Mouse (Mus musculus): ENCODE data around the gene Gm29289. TPM values are rescaled to one million over a fixed set of nuclear protein-coding genes. Genes with fewer than 3 reads are reported as not detected.
"Not testable (repeated sequence)": the region's sequence is repeated elsewhere in the genome, so short reads cannot be mapped to it uniquely, and the experiment has no call there.

Gene Gm29289
- not detected in 2 replicates for total RNA-seq (2015; ENCODE audit: low replicate concordance)
- not detected in 2 replicates for total RNA-seq (2017; ENCODE audit: low replicate concordance)

GRCm38 (mm10) chrY:2932282-2932681, at the start of gene Gm29289:
Gm29289 (plus strand) TSS chrY:2932582.
- not testable (repeated sequence) for ATAC-seq (replicated peaks; ENCODE audit: low FRiP score, poor library complexity, severe bottlenecking)

DNA sequence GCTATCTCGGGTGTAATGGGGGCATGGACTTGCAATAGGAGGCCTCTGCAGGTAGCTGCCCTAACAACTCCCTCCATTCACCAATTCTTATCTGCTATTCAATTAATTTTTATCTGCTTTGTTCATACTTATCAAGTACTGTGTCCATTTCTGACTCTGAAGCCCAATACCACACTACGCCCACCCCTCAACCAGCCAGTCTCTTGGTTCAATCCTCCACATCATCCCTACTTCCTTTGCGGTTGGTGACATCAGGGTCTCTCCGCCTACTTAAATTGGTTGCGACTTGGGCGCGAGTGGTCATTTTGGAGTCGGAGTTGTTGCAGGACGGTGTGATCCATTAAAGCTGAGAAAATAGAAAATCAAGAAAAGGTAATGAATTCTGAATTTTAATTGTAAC, 31.7 kb upstream of the Gm29289 start, which contains the start of gene Gm10352:
Gm10352 (plus strand) TSS at position 301 of the 400 bp plus-strand sequence.
- ATAC-seq (replicated peaks; ENCODE audit: low FRiP score, poor library complexity, severe bottlenecking), result not testable (repeated sequence)

Other genes with a start within 250 kb of the Gm29289 start
- gene H2al2b, start 211.9 kb upstream of the Gm29289 start, total RNA-seq (2015; ENCODE audit: low replicate concordance), result not detected in 2 replicates
- not detected in 2 replicates for gene H2al2b, start 211.9 kb upstream of the Gm29289 start, total RNA-seq (2017; ENCODE audit: low replicate concordance)
- not detected in 2 replicates for gene Gm4064, start 136.4 kb upstream of the Gm29289 start, total RNA-seq (2015; ENCODE audit: low replicate concordance)
- gene Gm4064, start 136.4 kb upstream of the Gm29289 start, total RNA-seq (2017; ENCODE audit: low replicate concordance), result not detected in 2 replicates
- gene Rbmy, start 101.9 kb upstream of the Gm29289 start, total RNA-seq (2015; ENCODE audit: low replicate concordance), result not detected in 2 replicates
- not detected in 2 replicates for gene Rbmy, start 101.9 kb upstream of the Gm29289 start, total RNA-seq (2017; ENCODE audit: low replicate concordance)
- gene Gm10256, start 101.9 kb upstream of the Gm29289 start, total RNA-seq (2015; ENCODE audit: low replicate concordance), result not detected in 2 replicates
- gene Gm10256, start 101.9 kb upstream of the Gm29289 start, total RNA-seq (2017; ENCODE audit: low replicate concordance), result not detected in 2 replicates
- not detected in 2 replicates for gene Gm10352, start 31.6 kb upstream of the Gm29289 start, total RNA-seq (2015; ENCODE audit: low replicate concordance)
- gene Gm10352, start 31.6 kb upstream of the Gm29289 start, total RNA-seq (2017; ENCODE audit: low replicate concordance), result not detected in 2 replicates